Mouse (Mus musculus) heart, postnatal 10 days (tissue): Measurements from ENCODE around the gene Fut2. TPM values are rescaled to one million over a fixed set of nuclear protein-coding genes. Genes with fewer than 3 reads are reported as not detected.

Source experiments
- DNase-seq, 2 experiments: peaks; one replicate each; pipeline ENCODE4 v3.0.0; 2021
- intact Hi-C: fragments of 180-260 bp; cut with DNase I; formaldehyde crosslinking; loops from one replicate; pipeline ENCODE4 v1.15.1; 2025
- total RNA-seq, 2 experiments: library from RNA; stranded (reverse); gene quantifications; 2 replicates each; pipeline ENCODE4 v1.2.3; 2021

The Fut2 gene
- total RNA-seq, 2 experiments from 2014 or later, result 0.38 TPM; not detected in 1

GRCm38 (mm10) chr7:45703521-45704033 lies 37.4 kb upstream of the Fut2 start:
- intact Hi-C loops, result no loop called here
- DNase-seq, result no peak

GRCm38 (mm10) chr7:45702809-45703520 lies 36.8 kb upstream of the Fut2 start:
- no peak for DNase-seq
- intact Hi-C loops, result no loop called here

- peak in 1 of 2 experiments; percentile 4 for DNase-seq
- intact Hi-C loops, result no loop called here
Measured at GRCm38 (mm10) chr7:45702316-45702715, 36.1 kb upstream of the Fut2 start.

GRCm38 (mm10) chr7:45701607-45702006 lies 35.4 kb upstream of the Fut2 start:
- DNase-seq, result peak in 1 of 2 experiments; percentile 6
- intact Hi-C loops, result no loop called here

GRCm38 (mm10) chr7:45701072-45701471 lies 34.9 kb upstream of the Fut2 start:
- intact Hi-C loops, result no loop called here
- no peak for DNase-seq

GRCm38 (mm10) chr7:45700301-45701015 lies 34.3 kb upstream of the Fut2 start:
- intact Hi-C loops, result no loop called here
- peak; percentile 87 to 90 for DNase-seq

GRCm38 (mm10) chr7:45699523-45700141 lies 33.4 kb upstream of the Fut2 start, which contains the start of gene Car11:
TSS of gene Car11 (plus strand) at chr7:45699843.
- peak in 1 of 2 experiments; percentile 34 for DNase-seq
- intact Hi-C loops, result no loop called here

GRCm38 (mm10) chr7:45697894-45698293 lies 31.7 kb upstream of the Fut2 start:
- DNase-seq, result peak in 1 of 2 experiments; percentile 5
- intact Hi-C loops, result no loop called here

- intact Hi-C loops, result no loop called here
- DNase-seq, result no peak
Measured at GRCm38 (mm10) chr7:45695098-45695497, 28.9 kb upstream of the Fut2 start.

GRCm38 (mm10) chr7:45693921-45694591 lies 27.9 kb upstream of the Fut2 start, which contains the start of gene Sec1:
TSS of gene Sec1 (minus strand) at chr7:45694402.
- no peak for DNase-seq
- intact Hi-C loops, result no loop called here

- no peak for DNase-seq
- intact Hi-C loops, result no loop called here
Measured at GRCm38 (mm10) chr7:45692364-45692763, 26.2 kb upstream of the Fut2 start.

- intact Hi-C loops, result no loop called here
- no peak for DNase-seq
Measured at GRCm38 (mm10) chr7:45689800-45690199, 23.6 kb upstream of the Fut2 start.

- intact Hi-C loops, result no loop called here
- no peak for DNase-seq
Measured at GRCm38 (mm10) chr7:45689099-45689498, 22.9 kb upstream of the Fut2 start.

GRCm38 (mm10) chr7:45686841-45687240 lies 20.6 kb upstream of the Fut2 start:
- DNase-seq, result no peak
- intact Hi-C loops, result no loop called here

GRCm38 (mm10) chr7:45685811-45686210 lies 19.6 kb upstream of the Fut2 start:
- no peak for DNase-seq
- intact Hi-C loops, result no loop called here

- intact Hi-C loops, result loop anchor here (2.0 kb wide), 1 partner anchor 43 kb away; no protein-coding TSS in a partner anchor
- no peak for DNase-seq
Measured at GRCm38 (mm10) chr7:45683396-45684050, 17.3 kb upstream of the Fut2 start, which contains the start of gene Ntn5. TSS of gene Ntn5 (plus strand) at chr7:45684022.

- intact Hi-C loops, result loop anchor here (1.0 to 2.0 kb wide), 2 partner anchors 42 to 89 kb away; no protein-coding TSS in a partner anchor
- DNase-seq, result peak; percentile 91 to 95
Measured at GRCm38 (mm10) chr7:45682144-45683126, 16.2 kb upstream of the Fut2 start.

GRCm38 (mm10) chr7:45681046-45681736 lies 15.0 kb upstream of the Fut2 start:
- DNase-seq, result peak; percentile 80 to 86
- intact Hi-C loops, result loop anchor here (2.0 kb wide), 1 partner anchor 52 kb away; no protein-coding TSS in a partner anchor
